Mouse (Mus musculus) frontal cortex, postnatal 10 days (tissue): Measurements from ENCODE around the gene Ints5.

Experiments
- DNase-seq, 2 experiments: peaks; one replicate each; pipeline ENCODE4 v3.0.0; 2022; ENCODE audit warnings: low spot score in 2 of 2, mixed read lengths in 1 of 2

Ints5 gene

DNA sequence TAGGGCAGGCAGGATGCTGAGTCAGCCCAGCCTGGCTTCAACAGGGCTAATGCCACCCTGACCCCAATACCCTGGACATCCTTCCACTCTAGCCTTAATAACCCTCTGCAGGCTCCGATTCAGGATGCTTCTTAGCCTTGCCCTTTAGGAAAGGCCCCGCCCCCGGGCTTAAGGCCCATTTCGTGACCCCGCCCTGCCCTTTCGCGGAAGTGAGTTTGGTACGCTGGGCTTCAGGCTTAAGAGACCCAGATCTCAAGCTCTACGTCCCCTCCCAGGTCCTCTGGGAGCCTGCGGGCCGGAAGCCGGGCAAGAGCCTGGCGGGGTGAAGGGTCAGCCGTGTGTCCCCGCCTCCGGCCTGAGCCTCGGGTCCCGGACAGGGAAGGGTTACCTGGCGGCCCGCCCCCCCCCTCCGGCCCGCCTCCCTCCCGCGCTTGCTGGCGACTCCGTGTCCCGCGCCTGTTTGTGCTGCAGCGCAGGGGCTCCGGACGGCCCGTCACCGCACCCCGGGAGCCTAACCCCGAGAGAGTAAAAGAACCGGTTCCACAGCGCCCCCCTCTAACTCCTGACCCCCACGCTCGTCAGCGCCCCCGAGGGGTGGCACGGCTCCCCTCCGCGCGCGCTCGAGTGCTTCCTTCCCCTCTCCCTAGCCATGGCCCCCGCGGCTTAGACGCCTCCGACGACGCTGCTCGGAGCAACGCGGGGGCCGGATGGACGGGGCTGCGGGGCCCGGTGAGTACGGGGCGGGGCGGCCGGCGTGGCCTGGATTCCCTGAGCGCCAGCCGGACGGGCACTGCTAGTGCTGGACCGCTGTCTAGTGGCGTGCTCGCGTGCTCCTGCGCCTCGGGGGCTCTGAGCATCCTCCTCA lies 36.7 kb downstream of the Ints5 start, which contains the start of the genes Rom1 and Eml3:
Gene Rom1 (minus strand): TSS at position 133 of the 865 bp plus-strand sequence.
Gene Eml3 (plus strand): TSS at position 329 of the 865 bp plus-strand sequence.
- DNase-seq: peak; percentile 65 to 68

DNA sequence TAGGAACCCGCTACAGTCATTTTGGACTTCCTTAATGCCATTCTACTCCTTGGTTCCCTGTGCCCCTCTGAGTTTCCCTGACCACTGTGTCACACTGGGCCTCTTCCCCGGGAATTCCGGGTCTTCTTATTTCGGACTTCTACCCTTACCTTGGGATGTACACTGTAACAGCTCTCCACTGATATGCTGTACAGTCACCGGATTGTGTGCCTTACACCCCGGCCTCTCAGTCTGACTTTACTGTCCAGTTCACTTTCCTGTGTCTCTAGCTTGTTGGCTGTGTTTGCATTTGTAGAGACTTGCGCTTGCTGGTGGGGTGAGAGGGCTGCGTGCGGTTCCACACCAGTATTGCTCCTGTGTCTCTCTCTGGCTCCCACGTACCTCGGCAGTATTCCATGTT lies 37.3 kb downstream of the Ints5 start:
- no peak for DNase-seq

DNA sequence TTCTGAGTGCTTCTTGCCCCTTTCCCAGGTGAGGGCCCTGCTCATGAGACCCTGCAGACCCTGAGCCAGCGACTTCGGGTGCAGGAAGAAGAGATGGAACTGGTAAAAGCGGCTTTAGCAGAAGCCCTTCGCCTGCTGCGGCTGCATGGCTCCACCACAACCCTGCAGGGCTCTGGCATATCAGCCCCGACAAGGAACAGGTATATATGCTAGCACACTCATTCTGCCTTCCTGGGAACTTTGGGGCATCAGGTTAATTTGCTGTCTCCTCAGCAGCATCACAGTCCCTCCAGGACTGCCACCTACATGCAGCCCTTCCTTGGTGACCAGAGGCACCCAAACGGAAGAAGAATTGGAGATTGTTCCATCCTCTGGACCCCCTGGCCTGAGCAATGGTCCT lies 38.0 kb downstream of the Ints5 start:
- no peak for DNase-seq

DNA sequence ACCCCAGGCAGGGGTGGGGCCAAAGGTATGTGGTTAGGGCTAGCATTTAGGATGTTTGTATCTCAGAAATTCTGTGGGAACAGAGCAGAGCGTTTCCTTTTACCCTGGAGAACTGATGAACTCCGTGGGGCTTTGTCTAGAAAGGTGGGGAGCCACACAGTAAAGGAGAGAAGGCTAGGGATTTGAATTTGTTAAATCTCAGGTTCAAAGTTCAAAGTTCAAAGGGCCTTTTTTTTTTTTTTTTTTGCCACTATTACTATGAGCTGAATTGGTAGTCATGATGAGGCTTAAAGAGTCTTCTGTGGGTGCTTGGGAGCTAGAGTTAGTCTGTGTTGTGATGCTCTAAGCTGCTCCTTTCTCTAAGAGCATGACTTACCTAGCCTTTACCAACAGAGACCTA lies 43.9 kb downstream of the Ints5 start:
- no peak for DNase-seq

DNA sequence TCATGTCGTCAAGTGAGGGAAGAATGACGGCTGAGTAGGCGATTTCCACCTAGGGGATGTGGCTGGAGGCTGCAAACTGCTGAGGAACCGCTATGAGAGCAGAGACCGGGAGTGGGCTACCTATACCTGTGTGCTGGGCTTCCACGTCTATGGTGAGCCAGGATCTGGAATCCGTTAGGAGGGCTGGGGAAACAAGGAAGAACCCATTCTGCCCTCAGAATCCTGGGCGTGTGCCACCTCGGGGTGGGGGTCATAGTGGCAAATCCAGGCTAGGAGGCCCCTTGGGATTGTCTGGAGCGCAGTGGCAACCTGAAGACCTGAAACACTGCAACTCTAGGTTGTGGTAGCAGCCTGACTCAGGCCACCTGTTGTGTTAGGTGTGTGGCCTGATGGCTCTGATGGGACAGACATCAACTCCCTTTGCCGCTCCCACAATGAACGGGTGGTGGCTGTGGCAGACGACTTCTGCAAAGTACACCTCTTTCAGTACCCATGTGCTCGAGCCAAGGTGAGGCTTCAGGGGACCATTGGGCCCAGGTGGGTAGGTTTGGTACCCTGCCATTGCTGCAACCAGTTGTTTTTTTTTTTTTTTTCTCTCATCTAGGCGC lies 47.8 kb downstream of the Ints5 start:
- DNase-seq: no peak

DNA sequence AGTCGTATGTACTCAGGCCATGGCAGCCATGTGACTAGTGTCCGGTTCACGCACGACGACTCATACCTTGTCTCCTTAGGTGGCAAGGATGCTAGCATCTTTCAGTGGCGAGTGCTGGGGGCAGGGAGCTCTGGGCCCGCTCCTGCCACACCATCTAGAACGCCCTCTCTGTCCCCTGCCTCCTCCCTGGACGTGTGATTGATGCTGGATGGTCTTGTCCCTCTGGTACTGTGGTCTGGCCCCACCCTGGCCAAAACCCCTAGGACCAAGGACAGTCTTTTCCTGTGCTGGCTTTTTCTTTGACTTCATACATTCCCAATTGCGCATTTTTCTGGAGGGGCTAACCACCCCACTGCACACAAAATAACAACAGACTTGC lies 48.3 kb downstream of the Ints5 start:
- no peak for DNase-seq

DNA sequence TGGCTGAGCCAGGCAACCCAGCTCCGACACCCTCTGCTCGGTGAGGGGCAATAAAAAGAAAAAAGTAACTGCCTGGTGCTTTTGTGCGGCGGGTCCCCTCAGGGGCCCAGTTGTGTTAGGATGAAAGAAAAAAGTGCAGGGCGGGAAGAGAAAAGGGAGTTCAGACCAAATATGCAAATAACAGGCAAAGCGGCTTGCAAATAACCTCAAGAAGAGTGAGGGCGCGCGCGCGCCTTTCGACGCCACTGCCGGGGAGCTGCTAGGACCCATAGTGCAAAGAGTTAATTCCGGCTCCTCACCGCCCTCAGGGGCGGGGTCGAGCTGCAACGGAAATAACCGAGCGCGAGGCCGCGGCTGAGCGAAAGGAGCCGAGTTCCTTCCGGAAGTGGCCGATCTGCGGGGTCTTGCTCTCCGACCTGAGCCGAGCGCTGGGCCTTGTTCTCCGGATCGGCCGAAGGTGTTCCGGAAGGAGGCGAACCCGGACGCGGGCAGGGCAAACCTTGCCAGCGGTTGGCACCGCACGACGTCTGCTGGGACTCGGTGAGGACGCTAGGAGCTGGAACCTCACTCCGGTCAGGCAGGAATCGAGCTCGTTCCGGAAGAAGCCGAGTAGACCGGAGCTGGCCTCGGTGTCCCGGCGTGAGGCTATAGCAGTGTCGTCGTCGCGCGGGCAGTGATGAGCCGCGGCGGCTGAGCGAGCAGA lies 48.9 kb downstream of the Ints5 start, which contains the start of gene Mta2:
Gene Mta2 (plus strand): TSS at position 361 of the 703 bp plus-strand sequence.
- peak; percentile 91 to 96 for DNase-seq

DNA sequence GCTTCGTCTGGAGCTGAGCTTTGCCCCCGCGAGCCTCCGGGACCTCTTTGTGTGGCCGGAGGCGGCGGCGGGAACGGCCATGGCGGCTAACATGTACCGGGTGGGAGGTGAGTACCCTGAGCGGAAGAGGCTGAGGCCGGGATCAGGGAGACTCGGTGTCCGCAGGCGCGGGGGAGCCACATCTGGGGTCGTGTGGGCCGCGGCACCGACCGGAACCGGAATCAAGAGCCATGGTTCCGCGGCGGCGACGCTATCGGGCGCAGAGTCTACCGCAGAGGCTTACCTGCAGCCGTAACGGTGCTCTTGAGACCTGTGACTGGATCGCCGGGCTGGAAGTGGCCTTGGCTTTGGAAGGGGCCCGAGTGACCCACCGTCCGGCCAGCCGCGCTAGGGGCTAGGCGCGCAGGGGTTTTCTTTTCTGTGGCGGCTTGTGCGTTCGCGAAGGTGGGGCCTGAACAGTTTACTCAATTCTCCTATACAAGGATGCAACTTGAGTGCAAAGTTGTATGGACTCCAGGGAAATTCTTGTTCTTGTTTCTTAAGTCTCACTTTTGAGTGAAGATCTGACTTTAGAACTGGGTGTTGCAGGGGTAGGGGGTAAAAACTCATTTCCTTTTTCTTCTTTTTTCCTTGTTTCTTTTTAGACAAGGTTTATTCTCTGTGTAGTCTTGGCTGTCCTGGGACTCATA lies 49.6 kb downstream of the Ints5 start:
- no peak for DNase-seq

DNA sequence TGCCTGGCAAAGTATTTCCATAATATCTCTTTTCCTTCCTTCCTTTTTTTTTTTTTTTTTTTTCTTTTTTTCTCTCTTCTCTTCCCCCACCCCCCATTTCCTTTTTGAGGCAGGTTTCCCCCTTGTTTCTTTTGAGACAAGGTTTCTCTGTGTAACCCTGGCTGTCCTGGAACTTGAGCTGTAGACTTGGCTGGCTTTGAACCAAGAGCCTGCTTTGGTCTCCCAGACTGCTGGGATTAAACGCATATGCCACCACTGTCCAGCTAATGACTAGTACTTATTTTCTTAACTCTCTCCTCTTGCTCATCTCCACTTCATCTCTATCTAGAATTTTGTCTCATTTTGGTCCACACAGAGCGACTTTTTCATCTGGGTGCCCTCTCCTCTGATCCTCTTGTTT lies 50.2 kb downstream of the Ints5 start:
- no peak for DNase-seq

DNA sequence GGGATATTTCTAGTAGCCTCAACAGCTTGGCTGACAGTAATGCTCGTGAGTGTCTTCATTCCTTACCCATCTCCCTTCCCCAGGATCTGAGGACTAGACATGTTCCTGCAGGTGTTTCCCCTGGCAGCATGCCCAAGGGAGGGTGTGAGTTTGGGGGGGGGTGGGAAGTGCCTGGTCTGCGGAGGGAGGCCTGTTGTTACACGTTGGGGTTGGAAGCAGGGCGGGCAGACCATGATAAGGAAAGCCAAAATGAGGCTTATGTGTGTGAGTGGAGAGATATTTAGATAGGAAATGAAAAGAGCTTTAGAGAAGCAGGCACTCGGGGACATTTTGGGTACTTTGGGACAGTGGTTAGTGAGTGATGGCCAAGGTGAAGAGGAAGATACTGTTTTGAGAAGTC lies 51.3 kb downstream of the Ints5 start:
- DNase-seq: no peak

DNA sequence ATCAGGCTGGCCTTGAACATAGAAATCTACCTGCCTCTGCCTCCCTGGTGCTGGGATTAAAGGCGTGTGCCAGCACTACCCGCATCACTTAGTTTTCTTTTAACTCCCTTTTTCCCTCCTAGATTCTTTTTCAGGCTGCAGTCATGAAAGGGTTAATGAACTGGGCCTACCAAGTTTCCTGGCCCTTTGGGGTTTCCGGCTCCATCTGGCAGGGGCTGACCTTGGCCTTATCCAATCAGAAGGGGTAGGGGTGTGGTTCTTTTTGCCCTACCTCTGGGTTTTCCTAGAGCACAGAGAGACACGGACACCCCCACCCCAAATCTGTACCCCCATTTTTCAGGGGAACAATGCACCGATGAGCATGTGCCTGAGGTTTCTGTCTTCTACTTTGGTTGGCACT lies 51.9 kb downstream of the Ints5 start:
- DNase-seq: peak; percentile 46 to 59

DNA sequence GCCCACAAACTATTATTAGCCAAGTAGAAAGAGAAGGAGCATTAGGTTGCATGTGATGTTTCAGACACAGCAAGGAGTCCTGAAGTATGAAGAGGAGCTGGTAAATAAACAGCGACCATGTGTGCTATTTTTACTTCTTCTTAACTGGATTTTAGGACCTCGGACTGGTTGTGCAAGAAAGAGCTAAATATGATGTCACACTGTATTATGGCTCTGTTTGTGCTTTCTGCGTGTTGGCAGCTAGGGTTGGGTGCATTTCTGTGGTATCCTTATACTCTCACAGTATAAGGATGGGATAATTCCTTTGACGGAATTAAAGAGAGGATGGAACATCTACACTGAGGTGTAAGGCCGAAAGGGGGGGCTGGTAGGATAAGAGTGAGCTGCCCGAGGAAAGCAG lies 52.4 kb downstream of the Ints5 start:
- no peak for DNase-seq

DNA sequence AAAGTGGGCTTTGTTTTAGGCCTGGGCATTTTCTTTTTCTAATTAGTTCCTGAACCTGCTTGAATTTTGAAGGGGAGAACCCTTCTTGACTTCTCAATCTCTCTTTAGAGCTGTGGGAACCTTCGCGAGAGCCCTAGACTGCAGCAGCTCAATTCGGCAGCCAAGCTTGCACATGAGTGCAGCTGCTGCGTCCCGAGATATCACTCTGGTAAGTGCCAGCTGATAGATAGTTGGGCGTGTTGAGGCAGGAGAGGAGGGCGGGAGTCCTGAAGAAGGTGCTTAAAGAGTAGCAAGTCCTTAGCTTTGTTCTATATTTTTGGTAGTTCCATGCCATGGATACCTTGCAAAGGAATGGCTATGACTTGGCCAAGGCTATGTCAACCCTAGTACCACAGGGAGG lies 54.1 kb downstream of the Ints5 start:
- DNase-seq: no peak
